Mouse (Mus musculus): ENCODE data around the gene Cfap52. TPM values are rescaled to one million over a fixed set of nuclear protein-coding genes. Genes with fewer than 3 reads are reported as not detected.

Gene Cfap52
- polyA plus RNA-seq, 1 experiment from 2014 or later: 9.8 TPM

DNA sequence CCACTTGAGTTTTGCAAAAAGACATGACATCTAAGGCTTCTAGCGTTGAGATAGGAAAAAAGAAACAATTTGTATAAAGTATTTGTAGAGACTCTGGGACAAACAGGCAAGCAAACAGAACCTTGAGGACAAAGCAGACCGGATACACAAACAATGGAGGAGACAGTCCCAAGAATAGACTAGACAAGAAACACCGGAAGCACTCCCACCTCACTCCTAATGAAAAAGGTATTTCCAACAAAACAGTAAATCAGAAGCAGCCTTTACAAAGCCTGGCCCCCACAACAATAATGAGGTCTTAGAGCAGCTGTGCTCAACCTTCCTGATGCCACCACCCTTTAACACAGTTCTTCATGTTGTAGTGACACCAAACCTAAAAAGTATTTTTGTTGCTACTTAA is 48.3 kb downstream of the Cfap52 start:
- TF ChIP-seq CTCF (IDR thresholded peaks at IDR 0.05) (no peak), EP300 (IDR thresholded peaks at IDR 0.05) (no peak)
- H3K36me3 ChIP-seq (ENCODE audit: insufficient read depth, low read length): no peaks in the 10 kb centered on the region
- H3K27ac ChIP-seq (ENCODE audit: low read length): no peak overlapping the region
- no peak overlapping the region for H3K9ac ChIP-seq (replicated peaks; ENCODE audit: low read depth)
- no peaks in the 10 kb centered on the region; the same call in 1 of the 2 replicates for H3K4me1 ChIP-seq (ENCODE audit: insufficient read depth, low read depth, low read length)
- H3K27me3 ChIP-seq (replicated peaks; ENCODE audit: insufficient read depth, low read length): no peaks in the 10 kb centered on the region
- H3K4me3 ChIP-seq (ENCODE audit: low read depth, low read length): no peak overlapping the region
- no peak for DNase-seq (ENCODE audit: low spot score)
- H3K4me2 ChIP-seq (replicated peaks; ENCODE audit: low read depth, low read length): no peak overlapping the region
- 59% methylated on average over 3 of the region's 3 CpGs for whole genome bisulfite sequencing
- H3K9me3 ChIP-seq (ENCODE audit: low read length): no peaks in the 10 kb centered on the region
- ATAC-seq: no peak

DNA sequence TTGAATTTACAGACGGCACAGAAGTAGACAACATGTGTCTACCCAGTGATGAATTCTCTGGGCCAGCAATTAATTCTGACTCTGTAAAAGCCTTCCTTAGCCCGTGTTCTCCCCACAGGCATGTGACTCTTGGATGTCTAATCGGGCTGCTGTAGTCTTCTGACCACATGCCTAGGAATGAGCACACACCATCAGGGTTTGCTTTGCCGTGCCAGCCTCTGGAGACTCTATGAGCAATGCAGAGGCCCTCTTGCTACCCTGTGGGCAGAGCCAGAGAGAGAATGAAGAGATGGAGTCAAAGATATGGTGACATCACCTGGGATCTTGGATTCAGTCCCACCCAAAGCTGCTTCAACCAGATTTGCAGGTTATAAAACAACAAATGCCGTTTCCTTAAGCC is 54.4 kb downstream of the Cfap52 start:
- 81% methylated on average over 5 of the region's 5 CpGs for WGBS
- no peaks in the 10 kb centered on the region for H3K4me1 ChIP-seq (ENCODE audit: insufficient read depth, low read depth, low read length)

DNA sequence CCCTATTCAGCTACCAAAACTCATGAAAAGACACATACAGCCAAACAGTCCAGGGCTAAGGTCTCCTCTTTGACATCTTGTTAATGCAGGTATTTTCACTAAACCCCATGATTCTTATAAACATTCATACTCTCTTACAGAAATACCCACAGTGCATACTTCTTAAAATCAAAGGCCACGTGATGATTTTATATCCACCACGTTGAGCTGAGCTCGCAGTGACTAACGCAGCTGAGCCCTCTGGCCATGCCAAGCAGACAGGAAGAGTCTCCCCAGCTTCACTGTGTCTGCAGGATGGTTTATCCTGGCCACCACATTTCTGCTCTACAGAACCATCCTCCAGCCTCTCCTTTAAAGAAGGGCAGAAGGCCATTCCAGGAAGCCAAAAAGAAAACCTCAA is 61.7 kb downstream of the Cfap52 start:
- no peak for DNase-seq (ENCODE audit: low spot score)
- 82% methylated on average over 4 of the region's 4 CpGs for whole genome bisulfite sequencing
- Histone ChIP-seq H3K4me3 (ENCODE audit: low read depth, low read length) (no peak overlapping the region), H3K27ac (ENCODE audit: low read length) (no peak overlapping the region), H3K36me3 (ENCODE audit: insufficient read depth, low read length) (no peaks in the 10 kb centered on the region), H3K9me3 (ENCODE audit: low read length) (no peaks in the 10 kb centered on the region), H3K4me1 (ENCODE audit: insufficient read depth, low read depth, low read length) (no peaks in the 10 kb centered on the region), H3K4me2 (replicated peaks; ENCODE audit: low read depth, low read length) (no peak overlapping the region), H3K27me3 (replicated peaks; ENCODE audit: insufficient read depth, low read length) (no peaks in the 10 kb centered on the region), H3K9ac (replicated peaks; ENCODE audit: low read depth) (no peak overlapping the region)
- no peak for TF ChIP-seq EP300 (IDR thresholded peaks at IDR 0.05)
- no peak for TF ChIP-seq CTCF (IDR thresholded peaks at IDR 0.05)
- no peak for ATAC-seq

More for the DNA sequence above, 54.4 kb downstream of the Cfap52 start:
- H3K4me2 ChIP-seq (replicated peaks; ENCODE audit: low read depth, low read length): no peak overlapping the region
- H3K27me3 ChIP-seq (replicated peaks; ENCODE audit: insufficient read depth, low read length): no peaks in the 10 kb centered on the region
- H3K9ac ChIP-seq (replicated peaks; ENCODE audit: low read depth): no peak overlapping the region
- TF ChIP-seq CTCF (IDR thresholded peaks at IDR 0.05): no peak
- H3K4me3 ChIP-seq (ENCODE audit: low read depth, low read length): no peak overlapping the region
- ATAC-seq (no peak), DNase-seq (ENCODE audit: low spot score) (no peak)
- H3K9me3 ChIP-seq (ENCODE audit: low read length): no peaks in the 10 kb centered on the region
- no peak overlapping the region for H3K27ac ChIP-seq (ENCODE audit: low read length)
- no peaks in the 10 kb centered on the region for H3K36me3 ChIP-seq (ENCODE audit: insufficient read depth, low read length)

DNA sequence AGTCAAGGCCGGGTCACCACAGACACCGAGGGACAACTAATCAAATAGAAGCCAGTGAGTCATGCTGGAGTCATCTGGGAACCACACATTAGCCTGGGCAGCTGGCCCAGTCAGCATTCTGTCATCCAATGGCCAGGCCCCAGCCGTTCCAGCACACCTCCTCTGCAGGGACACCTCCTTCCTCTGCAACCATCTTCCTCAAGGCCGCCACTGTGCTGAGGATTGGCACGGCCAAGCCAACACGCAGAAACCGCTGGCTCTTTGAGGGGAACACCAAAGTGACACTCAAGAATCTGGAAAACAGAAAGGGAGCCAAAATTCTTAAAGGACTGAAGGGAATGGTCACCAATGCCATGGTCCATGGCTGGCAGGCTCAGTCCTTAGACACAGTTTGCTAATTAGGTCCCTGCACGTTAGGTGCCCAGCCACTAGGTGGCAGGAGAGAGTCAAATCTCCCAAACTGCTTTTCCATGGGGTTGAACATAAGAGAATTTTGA is 68.3 kb downstream of the Cfap52 start:
- TF ChIP-seq EP300 (IDR thresholded peaks at IDR 0.05) (no peak), CTCF (IDR thresholded peaks at IDR 0.05) (peak; percentile 94)
- H3K9me3 ChIP-seq (ENCODE audit: low read length): no peaks in the 10 kb centered on the region
- no peak overlapping the region for H3K27ac ChIP-seq (ENCODE audit: low read length)
- H3K9ac ChIP-seq (replicated peaks; ENCODE audit: low read depth): no peak overlapping the region
- no peak overlapping the region for H3K4me2 ChIP-seq (replicated peaks; ENCODE audit: low read depth, low read length)
- WGBS: 36% methylated on average over 8 of the region's 8 CpGs
- no peaks in the 10 kb centered on the region for H3K36me3 ChIP-seq (ENCODE audit: insufficient read depth, low read length)
- no peak overlapping the region for H3K4me3 ChIP-seq (ENCODE audit: low read depth, low read length)
- no peaks in the 10 kb centered on the region for H3K4me1 ChIP-seq (ENCODE audit: insufficient read depth, low read depth, low read length)
- DNase-seq (ENCODE audit: low spot score) (peak; percentile 74), ATAC-seq (peak; percentile 89)
- no peaks in the 10 kb centered on the region for H3K27me3 ChIP-seq (replicated peaks; ENCODE audit: insufficient read depth, low read length)

DNA sequence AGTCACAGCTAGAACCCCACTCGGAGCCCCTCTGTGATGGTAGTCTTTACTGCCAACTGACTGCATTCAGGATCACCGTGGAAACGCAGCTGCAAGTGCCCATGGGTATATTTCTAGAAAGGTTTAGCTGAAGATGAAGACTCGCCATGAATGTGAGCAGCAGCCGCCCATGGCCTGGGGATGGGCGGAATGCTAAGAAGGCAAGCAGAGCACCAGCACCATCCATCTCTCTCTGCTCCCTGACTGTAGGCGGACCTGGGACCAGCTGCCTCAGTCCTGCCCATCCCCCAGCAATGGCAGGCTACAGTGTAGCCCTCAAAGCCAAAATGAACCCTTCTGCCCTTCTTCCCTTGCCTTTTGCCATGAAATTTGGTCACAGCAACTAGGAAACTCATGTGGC is 69.8 kb downstream of the Cfap52 start:
- Histone ChIP-seq H3K36me3 (ENCODE audit: insufficient read depth, low read length) (no peaks in the 10 kb centered on the region), H3K27me3 (replicated peaks; ENCODE audit: insufficient read depth, low read length) (no peaks in the 10 kb centered on the region), H3K4me1 (ENCODE audit: insufficient read depth, low read depth, low read length) (no peaks in the 10 kb centered on the region), H3K27ac (ENCODE audit: low read length) (no peak overlapping the region), H3K9me3 (ENCODE audit: low read length) (no peaks in the 10 kb centered on the region), H3K9ac (replicated peaks; ENCODE audit: low read depth) (no peak overlapping the region), H3K4me2 (replicated peaks; ENCODE audit: low read depth, low read length) (no peak overlapping the region), H3K4me3 (ENCODE audit: low read depth, low read length) (no peak overlapping the region)
- DNase-seq (ENCODE audit: low spot score) (no peak), ATAC-seq (no peak)
- WGBS: 76% methylated on average over 7 of the region's 7 CpGs
- no peak for TF ChIP-seq EP300 (IDR thresholded peaks at IDR 0.05)
- no peak for TF ChIP-seq CTCF (IDR thresholded peaks at IDR 0.05)

DNA sequence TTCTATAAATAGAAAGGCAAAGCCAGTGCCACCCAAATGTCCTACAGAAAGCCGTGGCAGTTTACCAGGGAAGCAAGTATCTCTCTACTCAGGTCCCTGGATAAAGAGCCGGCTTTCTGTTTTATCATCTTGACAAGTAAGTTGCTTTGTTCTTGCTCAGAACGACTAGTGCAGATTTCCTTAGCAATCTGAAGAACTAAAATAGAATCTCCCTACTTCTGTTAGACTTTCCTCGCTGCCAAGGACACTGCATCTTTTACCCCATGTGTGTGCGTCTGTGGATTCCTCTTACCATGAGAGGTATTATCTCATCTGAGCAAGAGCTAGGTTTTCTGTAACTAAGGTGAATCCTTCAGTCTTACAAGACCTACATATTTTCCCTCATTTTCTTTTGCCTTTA is 76.9 kb downstream of the Cfap52 start:
- WGBS: 82% methylated on average over 5 of the region's 5 CpGs
- ATAC-seq (no peak), DNase-seq (ENCODE audit: low spot score) (no peak)
- TF ChIP-seq EP300 (IDR thresholded peaks at IDR 0.05) (no peak), CTCF (IDR thresholded peaks at IDR 0.05) (no peak)
- H3K9ac ChIP-seq (replicated peaks; ENCODE audit: low read depth): no peak overlapping the region
- no peaks in the 10 kb centered on the region for H3K9me3 ChIP-seq (ENCODE audit: low read length)
- H3K27ac ChIP-seq (ENCODE audit: low read length): no peak overlapping the region
- no peaks in the 10 kb centered on the region for H3K36me3 ChIP-seq (ENCODE audit: insufficient read depth, low read length)
- no peak overlapping the region for H3K4me2 ChIP-seq (replicated peaks; ENCODE audit: low read depth, low read length)
- no peaks in the 10 kb centered on the region for H3K27me3 ChIP-seq (replicated peaks; ENCODE audit: insufficient read depth, low read length)
- H3K4me1 ChIP-seq (ENCODE audit: insufficient read depth, low read depth, low read length): no peaks in the 10 kb centered on the region
- no peak overlapping the region for H3K4me3 ChIP-seq (ENCODE audit: low read depth, low read length)

DNA sequence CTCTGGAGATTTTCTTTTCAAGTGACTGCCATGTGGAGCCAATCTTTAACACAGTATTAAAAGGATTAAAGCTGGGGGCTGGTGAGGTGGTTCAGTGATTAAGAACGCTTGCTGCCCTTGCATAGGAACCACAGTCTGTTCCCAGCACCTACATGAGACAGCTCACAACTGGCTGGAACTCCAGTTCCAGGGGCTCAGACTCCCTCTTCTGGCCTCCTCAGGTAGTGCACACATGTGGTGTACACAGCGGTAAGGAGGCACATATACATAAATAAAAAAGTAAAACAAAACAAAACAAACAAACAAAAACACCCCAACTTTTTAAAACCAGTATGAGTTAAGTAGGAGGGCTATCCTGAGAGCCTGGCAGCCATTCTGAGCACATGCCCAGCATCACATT is 79.5 kb downstream of the Cfap52 start:
- Histone ChIP-seq H3K36me3 (ENCODE audit: insufficient read depth, low read length) (no peaks in the 10 kb centered on the region), H3K9me3 (ENCODE audit: low read length) (no peaks in the 10 kb centered on the region), H3K4me2 (replicated peaks; ENCODE audit: low read depth, low read length) (no peak overlapping the region), H3K9ac (replicated peaks; ENCODE audit: low read depth) (no peak overlapping the region), H3K27me3 (replicated peaks; ENCODE audit: insufficient read depth, low read length) (no peaks in the 10 kb centered on the region), H3K4me3 (ENCODE audit: low read depth, low read length) (no peak overlapping the region), H3K4me1 (ENCODE audit: insufficient read depth, low read depth, low read length) (no peaks in the 10 kb centered on the region), H3K27ac (ENCODE audit: low read length) (no peak overlapping the region)
- ATAC-seq: no peak
- DNase-seq (ENCODE audit: low spot score): no peak
- no peak for TF ChIP-seq EP300 (IDR thresholded peaks at IDR 0.05)
- no peak for TF ChIP-seq CTCF (IDR thresholded peaks at IDR 0.05)
- WGBS: 93% methylated on average over 2 of the region's 2 CpGs

Other genes with a start within 250 kb of the Cfap52 start
- gene Glp2r, start 194.5 kb downstream of the Cfap52 start, polyA plus RNA-seq (2015; fragmentation: Nextera tagmentation; extraction: Ambion mirVana): 0.06 TPM in 1 of 2 replicates, not detected in the other
- not detected in 2 replicates for gene Gsg1l2, start 191.0 kb downstream of the Cfap52 start, polyA plus RNA-seq (2015; fragmentation: Nextera tagmentation; extraction: Ambion mirVana)
- 0.45 and 0.66 TPM in 2 replicates for gene Dhrs7c, start 167.5 kb downstream of the Cfap52 start, polyA plus RNA-seq (2015; fragmentation: Nextera tagmentation; extraction: Ambion mirVana)
- 2.7 and 3.0 TPM in 2 replicates for gene Usp43, start 43.5 kb downstream of the Cfap52 start, polyA plus RNA-seq (2015; fragmentation: Nextera tagmentation; extraction: Ambion mirVana)
- gene Stx8, start 542 bp upstream of the Cfap52 start, polyA plus RNA-seq (2015; fragmentation: Nextera tagmentation; extraction: Ambion mirVana): 72.5 and 77.6 TPM in 2 replicates

All from lung, postnatal 0 days (tissue).